Comparison of ENCODE assay signal across 8 mouse cellular contexts in the genomic region with DNA sequence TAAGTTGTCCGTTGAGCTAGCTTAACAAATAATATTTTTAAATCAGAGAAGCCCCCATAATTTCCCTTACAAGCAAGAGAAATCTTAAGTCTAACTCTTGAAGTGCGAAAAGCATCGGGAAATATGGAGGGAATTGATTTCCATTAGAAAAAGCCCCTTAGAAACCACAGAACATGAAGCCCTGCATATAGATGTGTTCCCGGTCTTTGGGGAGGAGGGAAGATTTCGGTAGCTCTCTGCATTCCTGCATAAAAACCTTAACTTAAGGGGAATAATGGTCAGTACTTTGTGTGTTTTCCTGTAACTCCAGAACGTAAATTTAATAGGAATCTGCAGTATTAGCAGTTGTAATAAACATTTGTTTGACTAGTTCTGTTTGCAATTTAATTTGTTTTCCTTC.
DNase-seq lines count a peak whose midpoint lies in the region; ATAC-seq lines count a peak whose summit lies in the region.

No protein-coding gene starts in this region.

- no peak for DNase-seq in heart, postnatal 25 days (ENCODE audit: low spot score)
- peak; percentile 60 for DNase-seq in adipocyte (ENCODE audit: low spot score)
- peak; percentile 47 for DNase-seq in hindbrain, embryonic 11.5 days (ENCODE audit: low spot score)
- DNase-seq in frontal cortex, postnatal 36 days (ENCODE audit: low spot score in 2 of 2) = no peak
- DNase-seq in yolk sac, embryonic 10.5 days (ENCODE audit: low spot score) = no peak
- no peak for DNase-seq in spleen, postnatal 4 days (ENCODE audit: low spot score in 2 of 2)

- no peak for ATAC-seq in heart, embryonic 14.5 days (ENCODE audit: insufficient number of reproducible peaks, insufficient read depth, low FRiP score, low read depth)
- ATAC-seq in hindbrain, embryonic 11.5 days (ENCODE audit: low FRiP score) = no peak
- ATAC-seq in midbrain, embryonic 12.5 days (ENCODE audit: low FRiP score, low read depth) = no peak

- peak overlapping the region; percentile 89 to 97 for H3K27ac ChIP-seq in heart, embryonic 14.5 days (replicated peaks in 1 of 2; ENCODE audit: control insufficient read depth in 1 of 2, insufficient read depth in 1 of 2, low read depth in 2 of 2, low read length in 2 of 2)
- H3K27ac ChIP-seq in hindbrain, embryonic 11.5 days (ENCODE audit: low read depth, low read length) = peak overlapping the region; percentile 98
- peak overlapping the region; percentile 99 for H3K27ac ChIP-seq in midbrain, embryonic 12.5 days (replicated peaks)

- peak overlapping the region; percentile 77 for H3K9ac ChIP-seq in heart, embryonic 14.5 days (ENCODE audit: low read length)
- peak overlapping the region; percentile 75 for H3K9ac ChIP-seq in hindbrain, embryonic 11.5 days (ENCODE audit: low read depth, low read length)
- peak overlapping the region; percentile 64 for H3K9ac ChIP-seq in midbrain, embryonic 12.5 days (replicated peaks)

- peak overlapping the region; percentile 56 to 66; a peak in 3 of 4 replicates for H3K4me3 ChIP-seq in heart, embryonic 14.5 days (ENCODE audit: control insufficient read depth in 1 of 2, insufficient read depth in 1 of 2, low read depth in 1 of 2, low read length in 2 of 2)
- H3K4me3 ChIP-seq in hindbrain, embryonic 11.5 days (ENCODE audit: low read depth, low read length) = peak overlapping the region; percentile 41
- peak overlapping the region; percentile 44 for H3K4me3 ChIP-seq in midbrain, embryonic 12.5 days

- intact Hi-C loops in heart, postnatal 25 days (cut with DNase I) = no loop called here

- H3K9me3 ChIP-seq in heart, embryonic 14.5 days (ENCODE audit: control insufficient read depth, low read length) = no peaks in the 10 kb centered on the region
- no peaks in the 10 kb centered on the region for H3K9me3 ChIP-seq in hindbrain, embryonic 11.5 days (ENCODE audit: control insufficient read depth, low read length)
- H3K9me3 ChIP-seq in midbrain, embryonic 12.5 days = no peaks in the 10 kb centered on the region

- peaks cover 2 to 9% of the 10 kb centered on the region in 2 experiments; a peak in 2 of 4 replicates for H3K4me1 ChIP-seq in heart, embryonic 14.5 days (ENCODE audit: control insufficient read depth in 2 of 2, insufficient read depth in 2 of 2, low read length in 2 of 2)
- H3K4me1 ChIP-seq in hindbrain, embryonic 11.5 days (replicated peaks; ENCODE audit: control insufficient read depth, insufficient read depth, low read length) = 0 out of 2 replicates have a peak, but pooled peaks cover 2% of the 10 kb centered on the region
- H3K4me1 ChIP-seq in midbrain, embryonic 12.5 days = peaks cover 18% of the 10 kb centered on the region

- peak overlapping the region; percentile 72 for H3K4me2 ChIP-seq in heart, embryonic 14.5 days (ENCODE audit: low read length)
- H3K4me2 ChIP-seq in hindbrain, embryonic 11.5 days (replicated peaks; ENCODE audit: low read depth, low read length) = peak overlapping the region; percentile 57
- peak overlapping the region; percentile 63 for H3K4me2 ChIP-seq in midbrain, embryonic 12.5 days (replicated peaks)

- H3K36me3 ChIP-seq in heart, embryonic 14.5 days (ENCODE audit: control insufficient read depth, insufficient read depth, low read length) = peaks cover 4% of the 10 kb centered on the region
- no peaks in the 10 kb centered on the region for H3K36me3 ChIP-seq in hindbrain, embryonic 11.5 days (ENCODE audit: control insufficient read depth, insufficient read depth, low read length)
- 0 out of 2 replicates have a peak, but pooled peaks cover 3% of the 10 kb centered on the region for H3K36me3 ChIP-seq in midbrain, embryonic 12.5 days

- H3K27me3 ChIP-seq in heart, embryonic 14.5 days (ENCODE audit: control insufficient read depth, insufficient read depth, low read length) = no peaks in the 10 kb centered on the region
- no peaks in the 10 kb centered on the region for H3K27me3 ChIP-seq in hindbrain, embryonic 11.5 days (ENCODE audit: control insufficient read depth, insufficient read depth, low read length)
- H3K27me3 ChIP-seq in midbrain, embryonic 12.5 days = peaks cover 5% of the 10 kb centered on the region

- 1% methylated on average over 6 of the region's 6 CpGs for WGBS in heart, embryonic 14.5 days
- WGBS in hindbrain, embryonic 11.5 days = under 1% methylated on average over 6 of the region's 6 CpGs
- 0% methylated on average over 6 of the region's 6 CpGs for WGBS in midbrain, embryonic 12.5 days

Comparison
In these comparisons a context has a peak if more than half of its experiments do, and no peak if none do; other contexts are left out.
1. DNase-seq: peak in adipocyte (single experiment) and hindbrain, embryonic 11.5 days (single experiment); none in heart, postnatal 25 days (single experiment), frontal cortex, postnatal 36 days (0 of 2), yolk sac, embryonic 10.5 days (single experiment) and spleen, postnatal 4 days (0 of 2).
2. Peak in every context shown above with its lines, with median percentiles within 50 percentile points of each other: H3K27ac ChIP-seq, H3K4me2 ChIP-seq, H3K4me3 ChIP-seq and H3K9ac ChIP-seq.